Mouse (Mus musculus) megakaryocyte-erythroid progenitor cell, adult 5 weeks (primary cell): ENCODE measurements around the gene Kri1. TPM values are rescaled to one million over a fixed set of nuclear protein-coding genes. Genes with fewer than 3 reads are reported as not detected.

Experiments used
- polyA plus RNA-seq: library from polyadenylated mRNA; stranded (reverse); fragments of >175 nt; gene quantifications from 2 replicates; pipeline ENCODE4 v1.2.3, GENCODE M21; 2012

Kri1 gene
- 58.2 and 90.2 TPM in 2 replicates for polyA plus RNA-seq

DNA sequence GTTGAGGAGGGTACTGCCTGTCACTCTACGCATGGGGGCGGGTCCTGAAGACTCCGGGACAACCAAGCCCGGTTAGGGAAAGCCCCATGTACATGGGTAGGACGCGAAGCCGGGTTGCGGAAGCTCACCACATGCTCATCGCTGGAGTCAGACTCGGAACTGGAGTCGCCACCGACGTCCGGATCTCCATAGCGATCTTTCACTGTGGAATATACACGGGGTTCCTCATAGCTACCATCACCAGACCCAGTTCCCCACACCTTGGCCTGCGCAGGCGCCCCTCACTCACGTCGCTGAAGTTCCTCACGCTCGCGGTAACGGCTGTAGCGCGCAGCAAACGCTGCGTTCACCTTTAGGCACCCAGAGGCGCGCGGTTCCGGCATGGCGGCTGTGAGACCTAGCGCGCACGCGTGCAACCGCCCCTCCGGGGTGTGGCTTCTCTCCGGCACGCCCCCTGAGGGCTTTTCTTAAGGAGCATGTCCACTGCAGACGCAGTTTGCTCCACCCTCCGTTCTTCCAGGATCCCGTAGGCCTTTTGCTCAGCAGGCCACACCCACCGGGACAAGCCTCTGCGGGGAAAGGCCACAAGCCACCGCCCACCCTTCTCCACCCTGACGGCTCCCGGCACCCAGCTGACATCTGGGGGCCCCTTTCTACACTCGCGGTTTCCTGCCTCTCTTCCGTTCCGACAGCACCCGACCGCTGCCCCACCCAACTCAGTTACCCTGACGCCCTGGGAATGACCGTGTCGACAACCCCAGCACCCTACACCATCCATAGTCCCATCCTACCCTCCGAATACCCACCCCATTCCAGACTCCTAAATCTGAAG is at the start of gene Kri1:
Gene Kri1 (minus strand): TSS at position 399 of the 832 bp plus-strand sequence.

GRCm38 (mm10) chr9:21320619-21321512 is 33.1 kb upstream of the Kri1 start, which contains the start of gene Slc44a2:
Slc44a2 (plus strand) TSS chr9:21320698.

DNA sequence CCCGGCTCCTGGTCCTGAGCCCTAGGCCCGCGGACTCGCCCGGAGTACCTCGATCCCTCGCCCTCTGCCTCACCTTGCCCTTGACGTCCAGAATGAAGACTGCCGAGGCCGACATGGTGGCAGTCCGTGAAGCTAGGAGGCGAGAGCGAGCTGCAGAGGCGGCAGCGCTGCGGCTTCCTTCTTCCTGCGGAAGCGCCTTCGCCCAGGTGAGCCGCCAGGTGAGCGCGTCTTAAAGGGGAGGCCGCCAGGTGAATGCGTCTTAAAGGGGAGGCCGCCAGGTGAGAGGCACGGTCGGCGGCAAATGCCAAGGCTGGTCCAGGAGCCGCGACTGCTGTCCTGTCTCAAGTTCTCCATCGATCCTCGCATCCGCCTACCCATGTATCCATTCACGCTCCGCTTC is 24.4 kb upstream of the Kri1 start, which contains the start of gene Ap1m2:
Gene Ap1m2 (minus strand): TSS at position 204 of the 400 bp plus-strand sequence.

DNA sequence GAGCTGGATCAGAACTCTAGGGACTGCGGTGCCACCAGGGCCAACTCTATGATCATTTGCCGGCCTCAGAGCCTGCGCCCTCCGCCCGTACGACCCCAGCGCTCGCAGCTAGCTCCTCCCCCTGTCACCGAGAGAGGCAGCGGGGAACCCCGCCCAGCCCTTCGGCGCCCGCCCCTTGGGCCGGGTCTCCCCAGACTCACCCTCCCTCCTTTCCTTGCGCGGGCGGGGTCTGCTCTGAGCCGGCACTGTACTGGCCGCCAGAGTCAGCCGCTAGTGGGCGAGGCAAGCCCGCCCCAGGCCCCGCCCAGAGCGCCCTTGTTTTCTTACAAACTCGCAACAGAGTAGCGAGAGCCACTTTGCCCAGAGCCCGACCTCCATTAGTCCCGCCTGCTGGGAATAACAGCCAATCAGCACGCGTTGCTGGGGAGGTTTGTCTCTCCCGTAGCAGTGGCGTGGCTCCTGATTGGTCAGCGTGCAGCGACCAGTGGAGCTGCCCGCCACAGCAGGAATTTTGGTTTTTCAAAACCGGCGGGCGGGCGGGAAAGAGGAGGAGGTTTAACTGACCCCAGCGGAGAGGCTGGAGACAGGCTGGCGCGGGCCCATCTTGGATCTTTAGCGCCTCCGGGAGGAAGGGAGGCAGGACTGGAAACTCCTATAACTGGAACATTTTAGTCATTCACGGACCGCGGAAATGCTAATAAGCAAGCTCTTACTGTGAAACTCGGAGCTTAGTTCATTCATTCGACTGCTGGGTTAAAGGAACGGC is 3.4 kb upstream of the Kri1 start, which contains the start of gene Cdkn2d:
Gene Cdkn2d (minus strand): TSS at position 386 of the 766 bp plus-strand sequence.

GRCm38 (mm10) chr9:21265000-21265561 is 22.7 kb downstream of the Kri1 start, which contains the start of gene Atg4d:
Atg4d (plus strand) TSS chr9:21265293.

GRCm38 (mm10) chr9:21248326-21248725 is 39.4 kb downstream of the Kri1 start, which contains the start of gene S1pr5:
S1pr5 (minus strand) TSS chr9:21248443.

GRCm38 (mm10) chr9:21238733-21239464 is 48.9 kb downstream of the Kri1 start, which contains the start of gene Keap1:
Keap1 (minus strand) TSS chr9:21239361.

Other genes starting within 250 kb of the Kri1 start
- 3.1 and 7.5 TPM in 2 replicates for gene Zglp1, start 220.9 kb downstream of the Kri1 start, polyA plus RNA-seq
- gene Gm49373, start 214.9 kb downstream of the Kri1 start, polyA plus RNA-seq = 1.6 and 2.0 TPM in 2 replicates
- 26.8 and 32.5 TPM in 2 replicates for gene Fdx1l, start 214.4 kb downstream of the Kri1 start, polyA plus RNA-seq
- gene Gm38431, start 196.0 kb downstream of the Kri1 start, polyA plus RNA-seq = 283 and 327 TPM in 2 replicates
- 94.4 and 110 TPM in 2 replicates for gene Raver1, start 196.0 kb downstream of the Kri1 start, polyA plus RNA-seq
- gene Tyk2, start 156.7 kb downstream of the Kri1 start, polyA plus RNA-seq = 36.6 and 36.8 TPM in 2 replicates
- 317 and 381 TPM in 2 replicates for gene Cdc37, start 138.0 kb downstream of the Kri1 start, polyA plus RNA-seq
- gene Pde4a, start 122.3 kb downstream of the Kri1 start, polyA plus RNA-seq = 15.4 and 17.1 TPM in 2 replicates
- 66.5 and 66.9 TPM in 2 replicates for gene Keap1, start 48.6 kb downstream of the Kri1 start, polyA plus RNA-seq
- 0.24 and 0.41 TPM in 2 replicates for gene S1pr5, start 39.5 kb downstream of the Kri1 start, polyA plus RNA-seq
- gene Atg4d, start 22.7 kb downstream of the Kri1 start, polyA plus RNA-seq = 21.4 and 22.7 TPM in 2 replicates
- 45.6 and 52.9 TPM in 2 replicates for gene Cdkn2d, start 3.4 kb upstream of the Kri1 start, polyA plus RNA-seq
- 0.10 and 0.13 TPM in 2 replicates for gene Ap1m2, start 24.4 kb upstream of the Kri1 start, polyA plus RNA-seq
- gene Slc44a2, start 32.7 kb upstream of the Kri1 start, polyA plus RNA-seq = 121 and 136 TPM in 2 replicates
- 145 and 195 TPM in 2 replicates for gene Ilf3, start 79.9 kb upstream of the Kri1 start, polyA plus RNA-seq
- gene Qtrt1, start 123.9 kb upstream of the Kri1 start, polyA plus RNA-seq = 51.4 and 64.1 TPM in 2 replicates
- gene Dnm2, start 136.9 kb upstream of the Kri1 start, polyA plus RNA-seq = 450 and 507 TPM in 2 replicates
- gene Tmed1, start 222.3 kb upstream of the Kri1 start, polyA plus RNA-seq = 10.9 and 14.0 TPM in 2 replicates
- gene AB124611, start 238.2 kb upstream of the Kri1 start, polyA plus RNA-seq = 15.6 and 49.8 TPM in 2 replicates